Mouse (Mus musculus): ENCODE measurements around the gene P4ha1. TPM values are rescaled to one million over a fixed set of nuclear protein-coding genes. Genes with fewer than 3 reads are reported as not detected.

P4ha1 gene
- polyA plus RNA-seq, 1 experiment from 2014 or later = 60.6 TPM

Other genes starting within 250 kb of the P4ha1 start
- 28.4 and 30.9 TPM in 2 replicates for gene Sept10, start 101.4 kb upstream of the P4ha1 start, polyA plus RNA-seq (2014; fragmentation: Nextera tagmentation; extraction: Ambion mirVana)
- gene Sowahc, start 101.3 kb upstream of the P4ha1 start, polyA plus RNA-seq (2014; fragmentation: Nextera tagmentation; extraction: Ambion mirVana) = 3.6 and 4.5 TPM in 2 replicates
- gene Gm10273, start 72.3 kb downstream of the P4ha1 start, polyA plus RNA-seq (2014; fragmentation: Nextera tagmentation; extraction: Ambion mirVana) = 9.2 and 10.1 TPM in 2 replicates
- gene Pla2g12b, start 80.4 kb downstream of the P4ha1 start, polyA plus RNA-seq (2014; fragmentation: Nextera tagmentation; extraction: Ambion mirVana) = 45.7 and 46.7 TPM in 2 replicates
- 43.2 and 45.7 TPM in 2 replicates for gene Oit3, start 118.5 kb downstream of the P4ha1 start, polyA plus RNA-seq (2014; fragmentation: Nextera tagmentation; extraction: Ambion mirVana)